Mouse (Mus musculus) brain, adult 2 months (tissue): ENCODE data around the gene Ssh2.
A peak's percentile ranks its signal among the peaks of the same experiment; 100 is the strongest.

Experiments
- DNase-seq: peaks from one replicate; pipeline ENCODE4 v3.0.0; 2011; ENCODE audit warnings: low read depth, low spot score

Gene Ssh2

GRCm38 (mm10) chr11:77215951-77216760 lies at the start of gene Ssh2:
TSS of gene Ssh2 (plus strand) at chr11:77216287.
- peak; percentile 92 for DNase-seq

GRCm38 (mm10) chr11:77173731-77174130 lies 42.4 kb upstream of the Ssh2 start:
- peak; percentile 90 for DNase-seq

- DNase-seq: peak; percentile 66
These were observed 41.6 kb upstream of the Ssh2 start for GRCm38 (mm10) chr11:77174531-77174930.

- DNase-seq: peak; percentile 53
These were observed 36.3 kb upstream of the Ssh2 start for GRCm38 (mm10) chr11:77179771-77180170.

GRCm38 (mm10) chr11:77180886-77181285 lies 35.2 kb upstream of the Ssh2 start:
- DNase-seq: peak; percentile 82

- DNase-seq: no peak
These were observed 34.6 kb upstream of the Ssh2 start for GRCm38 (mm10) chr11:77181528-77181927.

- no peak for DNase-seq
These were observed 34.0 kb upstream of the Ssh2 start for GRCm38 (mm10) chr11:77182041-77182440.

GRCm38 (mm10) chr11:77182616-77183015 lies 33.5 kb upstream of the Ssh2 start:
- no peak for DNase-seq

- peak; percentile 29 for DNase-seq
These were observed 31.2 kb upstream of the Ssh2 start for GRCm38 (mm10) chr11:77184926-77185325.

- DNase-seq: no peak
These were observed 27.2 kb upstream of the Ssh2 start, which contains the start of gene Efcab5 for GRCm38 (mm10) chr11:77188868-77189267. TSS of gene Efcab5 (minus strand) at chr11:77188968.

GRCm38 (mm10) chr11:77193410-77193809 lies 22.7 kb upstream of the Ssh2 start:
- no peak for DNase-seq

- DNase-seq: no peak
These were observed 22.0 kb upstream of the Ssh2 start for GRCm38 (mm10) chr11:77193941-77194553.

- DNase-seq: no peak
These were observed 21.3 kb upstream of the Ssh2 start for GRCm38 (mm10) chr11:77194762-77195161.

- DNase-seq: no peak
These were observed 20.6 kb upstream of the Ssh2 start for GRCm38 (mm10) chr11:77195360-77196109.

- no peak for DNase-seq
These were observed 19.6 kb upstream of the Ssh2 start for GRCm38 (mm10) chr11:77196181-77197143.

GRCm38 (mm10) chr11:77199636-77200035 lies 16.5 kb upstream of the Ssh2 start:
- DNase-seq: no peak

- DNase-seq: no peak
These were observed 15.4 kb upstream of the Ssh2 start for GRCm38 (mm10) chr11:77200703-77201102.

- no peak for DNase-seq
These were observed 1.9 kb upstream of the Ssh2 start for GRCm38 (mm10) chr11:77214142-77214692.

GRCm38 (mm10) chr11:77214755-77215154 lies 1.3 kb upstream of the Ssh2 start:
- DNase-seq: peak; percentile 86

GRCm38 (mm10) chr11:77215483-77215882 lies 604 bp upstream of the Ssh2 start:
- no peak for DNase-seq

- DNase-seq: no peak
These were observed 659 bp downstream of the Ssh2 start for GRCm38 (mm10) chr11:77216761-77217130.
